Mouse (Mus musculus): ENCODE results near the gene Faf1.

The Faf1 gene

GRCm38 (mm10) chr4:109769071-109769470, 92.7 kb downstream of the Faf1 start:
- DNase-seq (ENCODE audit: low read depth in 1 of 2, low spot score in 2 of 2) = no peak

DNA sequence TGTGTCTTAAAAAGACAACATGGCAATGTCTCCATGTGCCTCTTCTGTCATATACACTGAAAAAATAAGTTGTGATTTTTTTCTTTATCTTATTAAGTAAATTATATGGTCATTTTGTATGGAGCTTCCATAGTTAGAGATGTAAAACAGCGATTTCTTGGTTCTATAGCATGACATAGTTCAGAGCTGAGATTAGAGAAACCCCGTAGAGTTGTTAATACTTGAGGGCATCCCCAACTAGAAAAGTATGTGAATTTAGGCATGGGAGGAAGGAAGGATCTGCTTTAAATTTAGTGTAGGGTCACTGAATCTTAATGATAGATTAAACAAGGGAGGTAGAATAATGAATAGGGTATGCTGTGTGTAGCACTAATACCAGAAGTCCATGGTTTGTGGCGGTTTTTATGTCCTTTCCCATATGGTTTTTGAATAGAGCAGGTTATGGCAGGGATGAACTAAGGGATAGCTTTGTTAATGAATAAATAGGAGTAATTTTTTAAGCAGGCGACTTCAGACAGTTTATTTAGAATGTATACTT, 106.3 kb downstream of the Faf1 start:
- no peak for DNase-seq (ENCODE audit: low read depth in 1 of 2, low spot score in 2 of 2)

DNA sequence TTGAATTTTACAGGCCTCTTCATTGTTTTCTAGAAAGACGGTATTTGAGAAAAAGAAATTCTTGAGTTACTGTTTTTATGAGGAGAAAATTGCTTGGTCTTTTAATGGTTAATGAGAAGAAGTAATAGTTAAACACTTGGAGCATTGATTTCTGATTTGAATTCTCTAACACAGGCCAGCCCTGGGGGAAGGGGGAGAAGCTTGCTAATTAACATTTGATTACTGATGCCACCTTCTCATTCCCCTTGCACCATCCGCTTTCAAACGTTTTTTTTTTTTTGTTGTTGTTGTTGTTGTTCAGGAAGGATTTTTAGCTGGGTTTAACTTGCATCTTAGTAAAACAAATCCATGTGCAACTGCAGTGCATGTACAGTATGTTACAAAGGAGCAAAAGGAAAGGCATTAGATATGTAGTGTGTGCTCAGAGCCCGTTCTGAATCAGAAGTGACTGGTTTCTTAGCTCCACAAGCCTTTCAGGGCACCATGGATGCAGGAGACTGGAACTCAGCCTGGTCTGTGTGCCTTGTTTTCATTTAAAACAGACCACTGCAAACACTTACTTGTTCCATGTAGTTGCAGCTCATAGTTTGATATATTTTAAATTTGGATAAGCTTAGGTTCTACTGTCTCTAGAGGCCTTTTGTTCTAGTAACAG, 113.1 kb downstream of the Faf1 start:
- DNase-seq (ENCODE audit: low read depth in 1 of 2, low spot score in 2 of 2) = no peak

GRCm38 (mm10) chr4:109792331-109792730, 115.9 kb downstream of the Faf1 start:
- no peak for DNase-seq (ENCODE audit: low read depth in 1 of 2, low spot score in 2 of 2)

DNA sequence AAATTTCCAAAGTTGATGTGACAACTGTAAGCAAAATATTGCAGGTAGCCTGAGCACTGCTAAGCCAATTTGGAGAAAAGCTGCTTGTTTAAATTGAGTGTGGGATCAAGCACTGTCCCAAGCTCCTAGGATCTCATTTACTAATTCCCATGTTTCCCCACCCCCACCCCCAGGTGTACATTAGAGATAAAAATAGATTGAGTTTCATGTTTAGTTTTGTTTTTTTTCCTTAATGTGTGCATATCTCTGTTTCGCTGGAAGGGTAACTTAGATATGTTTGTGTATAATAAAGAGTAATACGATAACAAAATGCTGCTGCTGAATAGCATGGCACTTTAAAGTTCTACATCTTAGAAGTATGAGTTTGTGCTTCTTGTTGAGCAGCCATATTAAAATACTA, 116.7 kb downstream of the Faf1 start:
- DNase-seq (ENCODE audit: low read depth in 1 of 2, low spot score in 2 of 2) = no peak

GRCm38 (mm10) chr4:109797511-109798182, 121.3 kb downstream of the Faf1 start:
- DNase-seq (ENCODE audit: low read depth in 1 of 2, low spot score in 2 of 2) = no peak

DNA sequence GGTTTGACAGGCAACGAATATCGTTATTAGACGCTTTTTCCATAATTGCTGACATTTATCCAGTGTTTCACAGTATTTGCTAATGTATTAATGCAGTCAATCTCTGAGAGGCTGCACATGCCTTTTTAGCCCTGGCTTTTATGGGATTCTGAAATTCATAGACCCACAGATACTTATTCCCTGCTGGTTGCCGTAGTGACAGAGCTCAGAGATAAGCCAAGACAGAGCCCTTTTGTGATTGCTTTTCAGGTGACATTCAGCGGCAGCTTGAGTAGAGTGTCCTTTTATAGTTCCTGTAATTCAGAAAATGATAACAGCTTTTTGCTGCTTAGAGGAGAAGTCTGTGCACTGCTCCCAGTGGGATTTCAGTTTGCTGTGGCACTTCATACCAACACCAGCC, 130.0 kb downstream of the Faf1 start:
- no peak for DNase-seq (ENCODE audit: low read depth in 1 of 2, low spot score in 2 of 2)

DNA sequence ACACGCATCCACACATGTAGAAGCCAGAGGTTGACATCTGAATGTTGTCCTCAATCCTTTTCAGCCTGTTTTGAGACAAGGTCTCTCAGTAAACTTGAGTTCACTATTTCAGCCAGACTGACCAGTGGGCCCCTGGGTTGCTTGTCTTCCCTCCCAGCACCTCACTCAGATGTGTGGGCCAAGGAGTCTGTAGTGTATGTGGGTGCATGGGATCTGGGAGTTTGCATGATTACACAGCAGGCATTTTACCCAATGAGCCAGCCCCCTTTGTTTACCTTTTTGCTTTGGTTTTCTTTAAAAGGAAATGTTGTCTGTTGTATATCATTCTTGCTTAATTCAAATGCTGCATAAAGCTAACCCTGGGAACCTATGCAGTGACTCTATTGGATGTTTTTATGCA, 138.8 kb downstream of the Faf1 start:
- DNase-seq (ENCODE audit: low read depth in 1 of 2, low spot score in 2 of 2) = no peak

DNA sequence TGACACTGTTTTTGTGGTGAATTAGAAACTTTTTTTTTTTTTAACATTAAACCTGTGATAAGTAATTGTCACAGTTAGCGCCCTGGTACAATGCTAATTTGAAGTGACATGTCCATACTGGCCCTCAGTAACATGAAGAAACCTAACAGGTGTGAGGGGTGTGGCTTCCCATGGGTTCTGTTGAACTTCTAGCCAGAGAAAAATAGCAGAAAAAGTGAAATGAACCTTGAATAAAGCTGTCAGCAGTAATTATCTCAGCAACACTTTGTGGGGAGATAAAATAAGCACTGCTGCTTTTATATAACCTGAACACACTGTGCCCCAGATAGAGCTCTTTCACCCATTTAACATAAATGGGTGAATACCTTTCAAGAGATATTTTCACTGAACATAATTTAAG, 139.2 kb downstream of the Faf1 start:
- DNase-seq (ENCODE audit: low read depth in 1 of 2, low spot score in 2 of 2) = no peak

- no peak for DNase-seq (ENCODE audit: low read depth in 1 of 2, low spot score in 2 of 2)
Measured at GRCm38 (mm10) chr4:109819455-109819854, 143.1 kb downstream of the Faf1 start.

DNA sequence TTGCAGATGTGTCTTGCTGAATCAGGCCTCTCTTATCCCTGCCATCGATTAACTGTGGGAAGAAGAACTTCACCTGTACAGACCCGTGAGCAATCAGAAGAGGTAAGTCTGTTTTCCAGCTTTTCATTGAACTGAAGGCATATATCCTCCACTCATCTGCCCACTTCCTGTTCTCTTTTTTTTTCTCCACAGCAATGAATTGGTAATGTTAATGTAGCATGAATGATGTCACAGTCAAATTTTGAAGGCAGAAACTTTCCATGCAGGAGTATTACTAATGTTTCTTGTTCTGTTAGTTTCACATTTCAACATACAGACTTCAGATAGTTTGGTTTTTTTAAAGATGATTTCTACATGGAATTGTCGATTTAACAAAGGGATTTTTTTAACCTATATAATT, 153.4 kb downstream of the Faf1 start:
- DNase-seq (ENCODE audit: low read depth in 1 of 2, low spot score in 2 of 2) = no peak

GRCm38 (mm10) chr4:109857851-109858250, 181.5 kb downstream of the Faf1 start:
- no peak for DNase-seq (ENCODE audit: low read depth in 1 of 2, low spot score in 2 of 2)

- DNase-seq (ENCODE audit: low read depth in 1 of 2, low spot score in 2 of 2) = no peak
Measured at GRCm38 (mm10) chr4:109858571-109859392, 182.4 kb downstream of the Faf1 start.

DNA sequence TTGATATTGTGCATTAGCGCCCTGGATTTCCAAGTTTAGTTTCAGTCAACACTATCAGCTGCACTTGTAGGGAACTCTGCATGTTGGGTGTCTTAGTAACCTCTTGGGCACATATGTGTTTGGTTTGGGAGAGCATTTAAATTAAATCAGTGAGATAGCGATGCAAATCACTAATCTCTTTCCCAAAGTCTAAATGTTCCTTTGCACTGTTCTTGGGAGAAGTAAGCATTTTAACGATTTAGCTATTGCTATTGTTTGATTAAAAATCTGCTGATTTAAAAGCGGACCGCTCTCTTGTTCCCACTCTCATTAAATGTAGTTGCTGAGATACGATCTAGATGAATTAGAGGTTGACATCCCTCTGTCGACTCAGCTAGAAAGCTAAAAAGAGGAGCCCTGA, 183.0 kb downstream of the Faf1 start:
- no peak for DNase-seq (ENCODE audit: low read depth in 1 of 2, low spot score in 2 of 2)

- DNase-seq (ENCODE audit: low read depth in 1 of 2, low spot score in 2 of 2) = no peak
Measured at GRCm38 (mm10) chr4:109860256-109860655, 183.9 kb downstream of the Faf1 start.

GRCm38 (mm10) chr4:109862271-109862670, 185.9 kb downstream of the Faf1 start:
- DNase-seq (ENCODE audit: low read depth in 1 of 2, low spot score in 2 of 2) = no peak

- DNase-seq (ENCODE audit: low read depth in 1 of 2, low spot score in 2 of 2) = no peak
Measured at GRCm38 (mm10) chr4:109863021-109863420, 186.6 kb downstream of the Faf1 start.

DNA sequence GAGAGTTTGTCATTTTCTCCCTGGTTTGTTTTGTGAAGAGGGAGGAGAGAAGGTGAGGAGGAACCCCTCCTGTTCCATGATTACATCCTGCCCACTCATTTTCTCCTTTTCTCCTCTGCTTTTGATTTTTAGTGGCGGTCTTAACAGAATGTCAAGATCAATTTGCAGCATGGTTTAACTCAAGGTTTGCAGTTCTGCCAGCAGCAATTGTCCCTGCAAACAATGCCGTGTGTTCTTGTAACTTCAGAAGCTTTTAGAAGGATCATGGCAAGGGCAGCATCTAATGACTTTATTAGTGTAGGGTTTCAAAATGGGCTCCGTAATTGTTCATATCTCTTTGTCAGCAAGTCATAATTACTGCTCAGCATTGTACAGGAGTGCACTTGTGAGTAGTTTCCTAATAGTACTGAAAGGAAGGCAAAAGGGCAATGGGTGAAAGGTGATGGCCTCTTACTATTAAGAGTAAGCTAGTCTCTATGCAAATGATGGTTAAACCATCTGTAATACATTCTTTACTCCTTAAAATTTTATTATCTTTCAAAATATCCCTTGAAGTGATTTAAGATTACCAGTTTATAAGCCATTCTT, 192.6 kb downstream of the Faf1 start:
- no peak for DNase-seq (ENCODE audit: low read depth in 1 of 2, low spot score in 2 of 2)

DNA sequence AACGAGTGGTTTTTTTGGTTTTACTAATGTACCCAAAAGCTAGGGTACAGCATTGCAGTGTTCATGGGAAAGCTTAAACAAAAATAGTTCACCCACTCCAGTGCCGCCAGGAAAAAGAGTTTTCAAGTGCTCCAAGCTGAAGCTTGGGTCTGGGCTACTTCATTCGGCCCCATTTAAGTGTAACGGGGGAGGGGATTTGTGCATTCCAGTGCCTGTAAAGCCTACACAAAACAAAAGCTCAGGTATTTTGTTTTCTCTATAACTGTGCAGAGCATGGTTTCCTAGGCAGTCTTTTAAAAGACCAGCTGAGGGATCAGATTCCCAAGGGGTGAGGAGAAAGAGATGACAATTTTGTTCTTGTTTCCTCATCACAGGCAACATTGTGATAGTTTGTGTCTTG, 207.9 kb downstream of the Faf1 start:
- DNase-seq (ENCODE audit: low read depth in 1 of 2, low spot score in 2 of 2) = no peak

- DNase-seq (ENCODE audit: low read depth in 1 of 2, low spot score in 2 of 2) = no peak
Measured at GRCm38 (mm10) chr4:109887856-109888357, 211.5 kb downstream of the Faf1 start.

DNA sequence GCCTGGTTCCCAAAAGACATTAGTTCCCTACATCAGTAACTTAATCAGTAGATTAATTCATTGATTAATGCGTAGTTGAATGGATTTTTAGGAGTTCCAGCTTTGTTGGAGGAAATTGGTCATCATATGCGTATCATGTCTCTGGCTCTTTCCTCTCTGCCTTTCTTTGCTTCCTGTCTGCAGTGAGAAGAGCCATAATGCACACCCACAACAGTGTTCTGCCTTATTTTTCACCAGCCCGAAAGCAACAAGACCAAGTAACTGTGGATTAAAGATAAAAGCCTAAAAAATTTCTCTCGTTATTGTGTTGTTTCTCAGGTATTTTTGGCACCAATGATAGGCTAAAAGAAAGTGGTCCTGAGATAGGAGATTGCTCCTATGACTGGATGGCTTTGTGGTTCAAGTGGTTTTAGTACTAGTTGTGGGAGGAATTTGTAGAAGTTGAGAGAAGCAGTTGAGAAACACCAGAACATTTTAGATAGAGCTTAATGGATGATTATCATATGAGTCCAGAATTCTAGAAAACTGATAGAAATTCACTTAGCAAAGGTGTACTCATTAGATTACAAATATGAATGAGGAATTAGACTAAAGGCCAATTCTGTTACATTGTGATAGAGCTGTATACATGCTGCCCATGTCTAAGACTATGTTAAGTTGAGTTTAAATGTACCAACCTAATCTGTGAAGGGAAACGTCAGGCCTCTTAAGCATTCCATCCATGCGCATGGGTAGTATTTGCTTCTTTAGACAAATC, 221.6 kb downstream of the Faf1 start:
- DNase-seq (ENCODE audit: low read depth in 1 of 2, low spot score in 2 of 2) = no peak

Measured in monocyte, adult 2 months (primary cell).